Mouse (Mus musculus) MEL (cell line): Measurements from ENCODE around the gene Hoxa11.

Source experiments
- CHD2 ChIP-seq: IDR thresholded peaks from 2 replicates; pipeline ENCODE4 v1.6.1; 2011; ENCODE audit warnings: low read length, improper control_type of control experiment
- CTCF ChIP-seq, 3 experiments: IDR thresholded peaks in 2 of 3; conservative IDR thresholded peaks in 1 of 3; 2 replicates each; pipeline ENCODE4 v1.5.1; 2011 to 2012; ENCODE audit warnings: low read length in 3 of 3, low read depth in 2 of 3, mild to moderate bottlenecking in 2 of 3, improper control_type of control experiment in 1 of 3, inconsistent platforms in 1 of 3, mixed read lengths in 1 of 3, moderate library complexity in 1 of 3; ENCODE audit not compliant: control insufficient read depth in 1 of 3, insufficient read depth in 1 of 3, poor library complexity in 1 of 3, severe bottlenecking in 1 of 3
- ELF1 ChIP-seq: IDR thresholded peaks from 2 replicates; pipeline ENCODE4 v1.6.1; 2014; ENCODE audit warnings: low read depth, mild to moderate bottlenecking, inconsistent platforms, low read length, improper control_type of control experiment, moderate library complexity
- EP300 ChIP-seq, 2 experiments: IDR thresholded peaks; 2 replicates each; pipeline ENCODE4 v1.6.1; 2011; ENCODE audit warnings: improper control_type of control experiment in 2 of 2, low read length in 2 of 2, low read depth in 1 of 2, mild to moderate bottlenecking in 1 of 2
- GABPA ChIP-seq: IDR thresholded peaks from 2 replicates; pipeline ENCODE4 v1.6.1; 2012; ENCODE audit warnings: low read depth, mild to moderate bottlenecking, inconsistent platforms, low read length, improper control_type of control experiment, moderate library complexity
- MAFK ChIP-seq: IDR thresholded peaks from 2 replicates; pipeline ENCODE4 v1.6.1; 2011; ENCODE audit warnings: low read depth, mild to moderate bottlenecking, low read length, improper control_type of control experiment, borderline replicate concordance
- NRF1 ChIP-seq: IDR thresholded peaks from 2 replicates; pipeline ENCODE4 v1.6.1; 2014; ENCODE audit warnings: low read depth, mild to moderate bottlenecking, inconsistent platforms, low read length, improper control_type of control experiment, moderate library complexity; ENCODE audit not compliant: poor library complexity, insufficient read depth, severe bottlenecking
- POLR2A ChIP-seq, 2 experiments: IDR thresholded peaks; 2 replicates each; pipeline ENCODE4 v1.6.1; 2011 to 2012; ENCODE audit warnings: low read length in 2 of 2, mild to moderate bottlenecking in 2 of 2, control low read depth in 1 of 2, improper control_type of control experiment in 1 of 2, low read depth in 1 of 2, moderate library complexity in 1 of 2; ENCODE audit not compliant: control insufficient read depth in 1 of 2, insufficient read depth in 1 of 2, poor library complexity in 1 of 2
- RAD21 ChIP-seq: IDR thresholded peaks from 2 replicates; pipeline ENCODE4 v1.6.1; 2011; ENCODE audit warnings: mild to moderate bottlenecking, low read depth, low read length, improper control_type of control experiment
- TAL1 ChIP-seq: IDR thresholded peaks from 2 replicates; pipeline ENCODE4 v1.6.1; 2012; ENCODE audit warnings: mild to moderate bottlenecking, inconsistent platforms, low read length, moderate library complexity, mixed read lengths
- TBP ChIP-seq: IDR thresholded peaks from 2 replicates; pipeline ENCODE4 v1.8.0; 2011; ENCODE audit warnings: low read depth, low read length, improper control_type of control experiment
- ZC3H11A ChIP-seq: IDR thresholded peaks from 2 replicates; pipeline ENCODE4 v1.6.1; 2012; ENCODE audit warnings: low read depth, mild to moderate bottlenecking, inconsistent platforms, low read length, improper control_type of control experiment

- TF ChIP-seq CTCF (IDR thresholded peaks at IDR 0.05 in 2 of 3, conservative IDR thresholded peaks at IDR 0.05 in 1 of 3; ENCODE audit: control insufficient read depth in 1 of 3, insufficient read depth in 1 of 3, low read depth in 2 of 3, low read length in 3 of 3, poor library complexity in 1 of 3, severe bottlenecking in 1 of 3): no peak
- no peak for TF ChIP-seq EP300 (IDR thresholded peaks at IDR 0.05; ENCODE audit: low read depth in 1 of 2, low read length in 2 of 2)
- TF ChIP-seq RAD21: no peak
- no peak for TF ChIP-seq MAFK
- TF ChIP-seq CHD2: no peak
- no peak for TF ChIP-seq NRF1
- no peak for TF ChIP-seq POLR2A (IDR thresholded peaks at IDR 0.05; ENCODE audit: control insufficient read depth in 1 of 2, insufficient read depth in 1 of 2, low read depth in 1 of 2, low read length in 2 of 2, poor library complexity in 1 of 2)
- no peak for TF ChIP-seq TBP
- no peak for TF ChIP-seq ELF1
- no peak for TF ChIP-seq GABPA
- no peak for TF ChIP-seq TAL1
- no peak for TF ChIP-seq ZC3H11A
These were observed 4.2 kb upstream of the Hoxa11 start for GRCm38 (mm10) chr6:52249826-52250225.
